Mouse (Mus musculus): Measurements from ENCODE around the gene Ubl4a. TPM values are rescaled to one million over a fixed set of nuclear protein-coding genes. Genes with fewer than 3 reads are reported as not detected.
A peak's percentile ranks its signal among the peaks of the same experiment; 100 is the strongest.
"Not testable (repeated sequence)": the region's sequence is repeated elsewhere in the genome, so short reads cannot be mapped to it uniquely, and the experiment has no call there.

The Ubl4a gene
- polyA plus RNA-seq (2016; fragmentation: Nextera tagmentation; extraction: Ambion mirVana) = 66.2 and 68.1 TPM in 2 replicates

GRCm38 (mm10) chrX:74372888-74373549 lies at the start of gene Ubl4a, which contains the start of gene Slc10a3:
TSS of gene Ubl4a (minus strand) at chrX:74373218.
TSS of gene Slc10a3 (minus strand) at chrX:74373349.
- H3K27ac ChIP-seq = peak within 1 kb of the TSS; percentile 77

GRCm38 (mm10) chrX:74413377-74413776 lies 40.4 kb upstream of the Ubl4a start:
- peaks cover 15% of the 10 kb centered on the region for H3K36me3 ChIP-seq
- H3K9me3 ChIP-seq = no peaks in the 10 kb centered on the region
- no peaks in the 10 kb centered on the region for H3K4me1 ChIP-seq (replicated peaks)
- H3K4me3 ChIP-seq = no peak overlapping the region
- H3K27me3 ChIP-seq (ENCODE audit: insufficient read depth, poor library complexity, severe bottlenecking) = no peaks in the 10 kb centered on the region
- DNase-seq (ENCODE audit: low spot score) = peak; percentile 55
- no peak overlapping the region for H3K27ac ChIP-seq

More at GRCm38 (mm10) chrX:74372888-74373549, at the start of gene Ubl4a, which contains the start of gene Slc10a3:
- H3K36me3 ChIP-seq = peaks cover 13% of the 10 kb centered on the region
- peak within 1 kb of the TSS; percentile 53 for H3K4me3 ChIP-seq
- peak; percentile 85 for DNase-seq (ENCODE audit: low spot score)
- no peaks in the 10 kb centered on the region for H3K9me3 ChIP-seq
- WGBS = 19% methylated on average over 32 of the region's 32 CpGs
- 0 out of 2 replicates have a peak, but pooled peaks cover 8% of the 10 kb centered on the region for H3K4me1 ChIP-seq (replicated peaks)
- H3K27me3 ChIP-seq (ENCODE audit: insufficient read depth, poor library complexity, severe bottlenecking) = no peaks in the 10 kb centered on the region

GRCm38 (mm10) chrX:74408340-74408739 lies 35.3 kb upstream of the Ubl4a start:
- H3K9me3 ChIP-seq = no peaks in the 10 kb centered on the region
- H3K4me3 ChIP-seq = no peak overlapping the region
- peaks cover 10% of the 10 kb centered on the region for H3K36me3 ChIP-seq
- 61% methylated on average over 2 of the region's 2 CpGs for WGBS
- DNase-seq (ENCODE audit: low spot score) = no peak
- no peaks in the 10 kb centered on the region for H3K27me3 ChIP-seq (ENCODE audit: insufficient read depth, poor library complexity, severe bottlenecking)
- H3K4me1 ChIP-seq (replicated peaks) = no peaks in the 10 kb centered on the region
- no peak overlapping the region for H3K27ac ChIP-seq

- H3K36me3 ChIP-seq = no peaks in the 10 kb centered on the region
- no peak for DNase-seq (ENCODE audit: low spot score)
- no peak overlapping the region for H3K4me3 ChIP-seq
- no peaks in the 10 kb centered on the region for H3K4me1 ChIP-seq (replicated peaks)
- H3K27me3 ChIP-seq (ENCODE audit: insufficient read depth, poor library complexity, severe bottlenecking) = no peaks in the 10 kb centered on the region
- no peak overlapping the region for H3K27ac ChIP-seq
- 84% methylated on average over 3 of the region's 3 CpGs for WGBS
- H3K9me3 ChIP-seq = no peaks in the 10 kb centered on the region
These were observed 27.1 kb upstream of the Ubl4a start for GRCm38 (mm10) chrX:74400136-74400535.

GRCm38 (mm10) chrX:74392535-74393443 lies 19.8 kb upstream of the Ubl4a start, which contains the start of the genes Fam3a and Ikbkg:
TSS of gene Fam3a (minus strand) at chrX:74393272.
TSS of gene Ikbkg (plus strand) at chrX:74393290.
- H3K27ac ChIP-seq = peak within 1 kb of the TSS; percentile 92
- WGBS = 20% methylated on average over 30 of the region's 30 CpGs
- DNase-seq (ENCODE audit: low spot score) = peak; percentile 78
- peaks cover 4% of the 10 kb centered on the region; the same call in 1 of the 2 replicates for H3K4me1 ChIP-seq (replicated peaks)
- peak within 1 kb of the TSS; percentile 61 for H3K4me3 ChIP-seq
- H3K36me3 ChIP-seq = peaks cover 5% of the 10 kb centered on the region; the same call in 1 of the 2 replicates
- H3K27me3 ChIP-seq (ENCODE audit: insufficient read depth, poor library complexity, severe bottlenecking) = no peaks in the 10 kb centered on the region
- H3K9me3 ChIP-seq = no peaks in the 10 kb centered on the region

- DNase-seq (ENCODE audit: low spot score) = no peak
- H3K9me3 ChIP-seq = no peaks in the 10 kb centered on the region
- no peak overlapping the region for H3K27ac ChIP-seq
- peaks cover 35% of the 10 kb centered on the region for H3K36me3 ChIP-seq
- H3K27me3 ChIP-seq (ENCODE audit: insufficient read depth, poor library complexity, severe bottlenecking) = no peaks in the 10 kb centered on the region
- H3K4me3 ChIP-seq = no peak overlapping the region
- H3K4me1 ChIP-seq (replicated peaks) = no peaks in the 10 kb centered on the region; the same call in 1 of the 2 replicates
These were observed 15.1 kb upstream of the Ubl4a start for GRCm38 (mm10) chrX:74388153-74388552.

- Histone ChIP-seq H3K27me3 (ENCODE audit: insufficient read depth, poor library complexity, severe bottlenecking) (no peaks in the 10 kb centered on the region), H3K9me3 (no peaks in the 10 kb centered on the region), H3K4me3 (no peak overlapping the region), H3K4me1 (replicated peaks) (no peaks in the 10 kb centered on the region), H3K36me3 (peaks cover 30% of the 10 kb centered on the region), H3K27ac (no peak overlapping the region)
- WGBS = 83% methylated on average over 2 of the region's 2 CpGs
- DNase-seq (ENCODE audit: low spot score) = no peak
These were observed 11.4 kb upstream of the Ubl4a start for GRCm38 (mm10) chrX:74384451-74384850.

GRCm38 (mm10) chrX:74368209-74368909 lies 4.7 kb downstream of the Ubl4a start:
- H3K27me3 ChIP-seq (ENCODE audit: insufficient read depth, poor library complexity, severe bottlenecking) = no peaks in the 10 kb centered on the region
- peak; percentile 67 for DNase-seq (ENCODE audit: low spot score)
- H3K36me3 ChIP-seq = peaks cover 25% of the 10 kb centered on the region
- H3K27ac ChIP-seq = peak overlapping the region; percentile 90
- H3K4me3 ChIP-seq = peak overlapping the region; percentile 69
- no peaks in the 10 kb centered on the region for H3K9me3 ChIP-seq
- peaks cover 13% of the 10 kb centered on the region for H3K4me1 ChIP-seq (replicated peaks)
- 20% methylated on average over 49 of the region's 49 CpGs for WGBS

GRCm38 (mm10) chrX:74367512-74367911 lies 5.5 kb downstream of the Ubl4a start:
- peak overlapping the region; percentile 69 for H3K4me3 ChIP-seq
- WGBS = 75% methylated on average over 10 of the region's 10 CpGs
- peaks cover 25% of the 10 kb centered on the region for H3K36me3 ChIP-seq
- no peaks in the 10 kb centered on the region for H3K27me3 ChIP-seq (ENCODE audit: insufficient read depth, poor library complexity, severe bottlenecking)
- peak overlapping the region; percentile 90 for H3K27ac ChIP-seq
- DNase-seq (ENCODE audit: low spot score) = no peak
- no peaks in the 10 kb centered on the region for H3K9me3 ChIP-seq
- H3K4me1 ChIP-seq (replicated peaks) = peaks cover 10% of the 10 kb centered on the region

GRCm38 (mm10) chrX:74359171-74359570 lies 13.8 kb downstream of the Ubl4a start:
- no peaks in the 10 kb centered on the region for H3K4me1 ChIP-seq (replicated peaks)
- 51% methylated on average over 11 of the region's 11 CpGs for WGBS
- no peak overlapping the region for H3K4me3 ChIP-seq
- H3K27ac ChIP-seq = no peak overlapping the region
- no peaks in the 10 kb centered on the region for H3K36me3 ChIP-seq
- no peak for DNase-seq (ENCODE audit: low spot score)
- H3K27me3 ChIP-seq (ENCODE audit: insufficient read depth, poor library complexity, severe bottlenecking) = no peaks in the 10 kb centered on the region
- H3K9me3 ChIP-seq = no peaks in the 10 kb centered on the region

- not testable (repeated sequence) for DNase-seq (ENCODE audit: low spot score); H3K36me3 ChIP-seq; H3K4me3 ChIP-seq; H3K27me3 ChIP-seq (ENCODE audit: insufficient read depth, poor library complexity, severe bottlenecking); H3K4me1 ChIP-seq (replicated peaks); H3K27ac ChIP-seq; H3K9me3 ChIP-seq
- WGBS = 86% methylated on average over 3 of the region's 3 CpGs
These were observed 15.9 kb downstream of the Ubl4a start for GRCm38 (mm10) chrX:74357069-74357468.

GRCm38 (mm10) chrX:74353467-74353770 lies 19.6 kb downstream of the Ubl4a start, which contains the start of gene Lage3:
TSS of gene Lage3 (minus strand) at chrX:74353618.
- Histone ChIP-seq H3K4me1 (replicated peaks) (peaks cover 5% of the 10 kb centered on the region), H3K4me3 (peak within 1 kb of the TSS; percentile 56), H3K27ac (peak within 1 kb of the TSS; percentile 84), H3K27me3 (ENCODE audit: insufficient read depth, poor library complexity, severe bottlenecking) (no peaks in the 10 kb centered on the region), H3K36me3 (no peaks in the 10 kb centered on the region), H3K9me3 (no peaks in the 10 kb centered on the region)
- 23% methylated on average over 18 of the region's 22 CpGs for WGBS
- DNase-seq (ENCODE audit: low spot score) = peak; percentile 68

All from hindbrain, embryonic 10.5 days (tissue).